Mouse (Mus musculus) thymus, postnatal 36 days (tissue): Measurements from ENCODE around the gene Itpr2.

Experiments used
- DNase-seq, 2 experiments: peaks; one replicate each; pipeline ENCODE4 v3.0.0; 2022; ENCODE audit warnings: mixed read lengths in 2 of 2

The Itpr2 gene

GRCm38 (mm10) chr6:146208983-146209382 lies 293.0 kb downstream of the Itpr2 start:
- no peak for DNase-seq

DNA sequence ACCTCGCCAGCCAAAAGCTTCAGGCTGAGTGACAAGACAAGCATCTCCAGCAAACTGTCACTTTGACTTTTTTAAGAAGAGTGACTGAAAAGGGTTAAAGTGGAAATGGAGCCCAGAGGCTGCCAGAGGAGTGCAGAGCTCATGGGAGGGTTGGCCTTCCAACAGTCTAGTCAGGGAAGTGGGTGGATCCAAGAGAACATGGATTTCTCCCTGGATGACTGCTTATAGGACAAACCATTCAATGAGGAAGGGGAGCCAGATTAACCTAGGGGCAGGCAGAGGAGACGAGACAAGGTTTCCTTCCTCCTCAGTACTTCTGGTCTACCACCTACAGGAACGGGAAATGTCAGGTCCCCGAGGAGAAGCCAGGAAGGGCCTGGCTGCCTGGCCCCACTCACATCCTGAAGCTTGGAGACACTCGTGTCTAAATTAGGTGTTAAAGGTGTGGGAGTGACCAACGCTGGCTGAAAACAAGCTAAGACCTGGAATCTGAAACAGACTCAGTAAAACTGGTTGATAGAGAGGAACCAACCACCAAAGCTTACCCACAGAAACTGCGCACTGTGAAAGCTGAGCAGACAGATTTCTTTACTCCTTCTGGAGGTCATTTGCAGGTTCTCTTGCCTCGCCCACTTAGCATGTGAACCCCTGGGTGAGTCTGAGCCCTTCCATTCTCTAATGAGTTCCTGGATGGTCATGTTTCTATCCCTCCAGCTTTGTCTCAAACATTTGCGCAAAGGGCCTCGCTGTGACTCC lies 294.6 kb downstream of the Itpr2 start:
- no peak for DNase-seq

DNA sequence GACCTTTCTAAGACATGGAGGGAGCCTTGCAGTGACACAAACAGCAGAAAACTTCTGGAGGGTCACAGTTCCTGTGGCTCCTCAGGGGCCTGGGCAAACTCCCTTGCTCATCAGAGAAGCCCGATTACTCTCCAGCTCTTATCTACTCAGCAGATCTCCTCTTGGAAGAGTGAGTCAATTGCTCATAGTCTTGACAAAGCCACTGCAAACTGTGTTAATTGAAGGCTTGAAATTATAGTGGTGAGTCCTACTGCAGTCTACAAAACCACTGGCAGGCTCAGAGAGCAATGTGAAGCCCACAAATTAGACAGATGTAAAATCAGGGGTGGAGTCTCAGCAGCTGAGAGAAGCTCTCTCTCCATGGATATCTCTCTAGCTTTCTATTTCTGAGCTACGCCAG lies 296.9 kb downstream of the Itpr2 start:
- no peak for DNase-seq

- DNase-seq: no peak
These were observed 297.6 kb downstream of the Itpr2 start for GRCm38 (mm10) chr6:146204470-146204869.

DNA sequence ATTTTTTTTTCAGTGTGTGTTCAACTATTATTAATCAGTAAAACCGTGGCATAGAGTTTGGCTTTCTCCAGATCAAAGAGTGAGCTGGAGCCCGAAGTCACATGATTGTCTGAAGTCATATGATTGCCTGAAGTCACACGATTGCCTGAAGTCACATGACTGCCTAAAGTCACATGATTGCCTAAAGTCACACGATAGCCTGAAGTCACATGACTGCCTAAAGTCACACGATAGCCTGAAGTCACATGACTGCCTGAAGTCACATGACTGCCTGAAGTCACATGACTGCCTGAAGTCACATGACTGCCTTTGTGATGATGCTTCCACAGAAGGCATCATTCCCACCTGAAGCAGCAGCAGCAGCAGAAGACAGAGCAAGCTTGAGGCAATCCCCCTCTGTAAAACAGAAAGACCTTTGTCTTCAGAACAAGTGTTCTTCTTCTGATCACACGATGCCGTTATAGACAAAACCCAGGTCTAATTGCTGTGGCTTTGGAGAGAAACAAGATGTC lies 304.1 kb downstream of the Itpr2 start:
- DNase-seq: no peak

GRCm38 (mm10) chr6:146196701-146197100 lies 305.3 kb downstream of the Itpr2 start:
- DNase-seq: no peak

DNA sequence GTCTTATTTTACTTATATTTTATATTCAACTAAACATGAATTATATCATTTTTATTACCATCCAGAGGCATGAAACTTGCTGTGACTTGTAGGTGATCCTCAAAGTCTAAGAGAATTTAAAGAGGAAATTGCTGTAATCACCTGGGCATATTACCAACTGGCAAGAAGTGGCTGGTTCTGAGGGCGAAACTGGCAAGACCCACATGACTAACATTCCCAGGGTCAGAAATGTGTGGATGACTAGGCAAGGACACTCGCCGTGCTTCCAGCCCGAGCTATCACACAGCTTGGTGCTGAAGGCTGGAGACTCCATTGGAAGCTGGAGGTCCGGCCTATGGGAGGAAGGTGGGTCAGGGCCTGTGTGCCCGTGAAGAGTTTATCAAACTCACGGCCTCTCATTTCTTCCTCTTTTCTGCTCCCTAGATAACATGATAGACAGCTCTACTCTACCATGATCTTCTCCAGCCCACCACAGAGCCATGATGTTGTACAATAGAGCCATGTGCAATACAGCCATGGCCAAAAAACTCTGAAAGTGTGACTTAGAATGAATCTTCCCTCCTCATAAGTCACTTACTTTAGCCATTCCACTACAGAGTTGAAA lies 306.1 kb downstream of the Itpr2 start:
- no peak for DNase-seq

DNA sequence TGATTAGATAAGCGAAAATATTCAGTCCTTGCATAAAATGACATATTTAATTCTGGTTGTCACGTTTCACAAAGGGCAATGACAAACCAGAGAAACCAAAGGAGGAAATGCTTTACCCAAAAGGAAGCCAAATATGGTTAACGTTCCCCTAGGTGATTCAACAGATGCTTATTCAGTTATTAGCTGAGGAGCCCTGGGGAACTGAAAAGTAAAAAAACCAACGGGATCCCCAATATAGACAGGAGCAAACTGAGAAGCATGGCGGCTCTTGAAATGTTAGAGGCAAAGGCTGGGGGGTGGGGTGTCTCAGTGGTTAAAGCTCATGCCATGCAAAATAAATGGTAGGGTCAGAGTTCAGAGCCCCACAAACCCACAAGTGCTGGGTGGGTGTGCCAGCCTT lies 310.1 kb downstream of the Itpr2 start:
- no peak for DNase-seq

- DNase-seq: no peak
These were observed 312.0 kb downstream of the Itpr2 start for GRCm38 (mm10) chr6:146190006-146190405.

GRCm38 (mm10) chr6:146185532-146185931 lies 316.5 kb downstream of the Itpr2 start:
- no peak for DNase-seq

DNA sequence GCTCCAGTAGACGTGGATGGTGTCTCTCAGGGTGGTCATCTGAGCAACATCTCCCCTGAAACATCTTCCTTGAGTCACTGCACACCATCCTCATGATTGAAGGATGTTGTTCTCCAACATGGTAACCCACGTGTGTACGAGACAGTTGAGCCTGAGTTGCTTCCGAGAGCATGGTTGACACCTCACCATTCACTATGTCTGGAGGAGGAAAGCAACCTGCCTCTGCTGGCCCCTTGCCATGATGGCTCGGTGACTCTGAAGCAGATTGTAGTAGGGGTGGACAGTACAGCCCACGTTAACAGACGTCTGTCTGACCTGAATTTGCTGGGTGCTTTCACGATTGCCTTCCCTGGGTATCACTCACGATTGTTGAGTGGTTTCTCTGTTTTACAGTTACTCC lies 317.3 kb downstream of the Itpr2 start:
- DNase-seq: no peak

DNA sequence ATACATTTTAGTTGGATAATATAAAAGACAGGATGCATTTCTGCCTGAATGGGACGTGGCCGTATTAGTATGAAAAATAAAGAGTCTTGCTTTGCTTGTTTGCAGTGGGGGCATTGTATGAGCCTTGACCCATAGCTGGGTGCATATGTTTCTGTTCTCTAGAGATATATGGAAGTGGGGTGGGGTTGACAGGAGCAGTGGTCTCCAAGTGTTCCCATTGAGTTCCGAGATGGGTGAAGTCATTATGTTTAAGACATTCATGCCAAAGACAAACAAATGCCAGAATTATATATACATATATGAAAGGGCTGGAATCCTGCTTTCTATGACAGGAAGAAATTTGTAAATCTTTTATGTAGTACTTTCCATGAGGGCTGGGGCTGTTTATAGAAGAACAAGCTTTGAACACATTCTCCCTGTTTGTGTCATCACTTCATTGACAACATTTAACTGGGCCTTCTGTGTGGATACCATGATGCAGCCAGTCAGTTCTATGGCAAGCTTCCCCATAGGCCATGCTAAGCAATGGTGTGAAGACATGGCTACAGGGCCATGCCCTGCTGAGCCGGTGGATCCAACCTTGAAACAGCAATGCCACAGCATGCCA lies 327.3 kb downstream of the Itpr2 start:
- DNase-seq: no peak

DNA sequence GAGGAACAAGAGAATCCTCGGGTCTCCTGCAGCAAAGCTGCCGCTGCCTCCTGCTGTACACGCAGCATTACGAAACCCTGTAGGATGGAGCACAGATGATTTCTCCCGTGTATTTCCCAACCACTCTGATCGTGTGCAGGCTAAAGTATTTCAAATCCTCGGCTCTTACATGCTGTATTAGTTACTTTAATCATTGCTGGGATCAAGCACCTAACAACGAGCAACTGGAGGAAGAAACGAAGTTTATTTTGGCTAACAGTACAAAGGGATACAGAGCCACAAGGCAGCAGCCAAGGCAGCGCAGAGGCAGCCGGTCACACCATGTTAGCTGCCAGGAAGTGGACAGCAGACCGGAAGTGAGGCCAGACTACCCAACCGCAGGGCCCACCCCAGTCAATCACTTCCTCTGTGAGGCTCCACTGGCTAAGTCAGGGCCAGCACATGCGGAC lies 331.4 kb downstream of the Itpr2 start:
- no peak for DNase-seq

- DNase-seq: no peak
These were observed 334.8 kb downstream of the Itpr2 start for GRCm38 (mm10) chr6:146167207-146167606.

- no peak for DNase-seq
These were observed 342.4 kb downstream of the Itpr2 start for GRCm38 (mm10) chr6:146159641-146160040.

GRCm38 (mm10) chr6:146158717-146159116 lies 343.3 kb downstream of the Itpr2 start:
- DNase-seq: no peak

- no peak for DNase-seq
These were observed 344.0 kb downstream of the Itpr2 start for GRCm38 (mm10) chr6:146157983-146158535.

- DNase-seq: no peak
These were observed 344.9 kb downstream of the Itpr2 start for GRCm38 (mm10) chr6:146157099-146157498.

DNA sequence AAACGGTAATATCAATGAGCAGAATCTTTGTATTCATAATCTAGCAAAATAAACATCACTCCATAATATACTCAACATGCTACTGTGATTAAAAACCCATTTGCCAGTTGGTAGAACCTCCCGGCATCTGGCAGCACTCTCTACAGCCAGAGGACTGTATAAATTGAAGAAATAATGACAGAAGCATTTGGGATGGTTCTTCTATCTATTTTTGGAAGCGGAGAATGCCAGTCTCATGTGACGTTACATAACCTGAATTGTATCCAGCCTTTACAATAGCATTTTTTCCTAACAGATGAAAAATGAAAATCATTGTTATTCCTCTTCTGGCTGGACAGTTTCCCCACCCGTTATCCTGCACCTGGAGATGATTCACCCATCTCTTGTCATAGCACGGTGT lies 345.5 kb downstream of the Itpr2 start:
- no peak for DNase-seq

DNA sequence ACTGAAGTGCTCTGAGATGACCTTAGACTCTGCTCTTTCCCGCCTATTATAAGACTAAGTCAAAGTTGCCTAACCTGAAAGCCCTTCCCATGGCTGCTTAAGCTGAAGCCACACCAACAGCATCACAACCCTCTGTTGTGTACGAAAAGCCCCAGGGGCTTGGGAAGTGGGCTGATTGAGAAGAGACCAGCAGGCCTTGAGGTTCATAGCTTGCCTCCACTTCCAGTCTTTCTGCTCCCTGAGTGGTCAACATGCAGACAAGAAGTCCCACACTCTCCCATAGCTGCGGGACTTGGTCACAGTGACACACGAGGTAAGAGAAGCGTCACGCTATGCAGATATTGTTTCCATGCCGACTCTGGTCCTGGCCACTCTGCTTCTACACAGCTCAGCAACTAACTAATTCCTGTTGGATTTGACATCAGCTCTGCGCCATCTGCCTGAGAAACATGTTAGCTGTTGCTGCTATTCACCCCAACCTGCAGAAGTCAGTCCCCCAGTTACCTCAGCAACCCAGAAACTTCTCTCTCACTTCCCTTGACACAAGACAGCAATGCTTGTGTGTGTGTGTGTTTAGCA lies 346.8 kb downstream of the Itpr2 start:
- no peak for DNase-seq

DNA sequence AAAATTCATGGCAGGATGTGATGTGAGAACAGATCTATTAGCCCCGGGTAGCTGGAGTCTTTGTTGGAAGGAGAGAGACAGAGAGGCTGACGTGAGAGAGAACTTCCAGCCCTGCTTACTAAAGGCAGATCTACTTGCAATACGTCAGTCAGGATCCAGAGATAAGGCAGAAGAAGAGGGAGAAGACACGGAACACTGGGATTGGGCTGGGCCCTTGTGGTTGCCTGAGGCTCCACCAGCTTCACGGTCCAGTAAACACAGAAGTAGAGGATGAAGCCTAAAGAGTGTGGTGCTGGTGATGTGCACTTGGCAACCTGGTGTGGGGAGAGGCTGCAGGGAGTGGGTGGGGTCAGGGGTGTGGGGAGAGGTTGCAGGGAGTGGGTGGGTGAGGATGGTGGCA lies 349.2 kb downstream of the Itpr2 start:
- no peak for DNase-seq

DNA sequence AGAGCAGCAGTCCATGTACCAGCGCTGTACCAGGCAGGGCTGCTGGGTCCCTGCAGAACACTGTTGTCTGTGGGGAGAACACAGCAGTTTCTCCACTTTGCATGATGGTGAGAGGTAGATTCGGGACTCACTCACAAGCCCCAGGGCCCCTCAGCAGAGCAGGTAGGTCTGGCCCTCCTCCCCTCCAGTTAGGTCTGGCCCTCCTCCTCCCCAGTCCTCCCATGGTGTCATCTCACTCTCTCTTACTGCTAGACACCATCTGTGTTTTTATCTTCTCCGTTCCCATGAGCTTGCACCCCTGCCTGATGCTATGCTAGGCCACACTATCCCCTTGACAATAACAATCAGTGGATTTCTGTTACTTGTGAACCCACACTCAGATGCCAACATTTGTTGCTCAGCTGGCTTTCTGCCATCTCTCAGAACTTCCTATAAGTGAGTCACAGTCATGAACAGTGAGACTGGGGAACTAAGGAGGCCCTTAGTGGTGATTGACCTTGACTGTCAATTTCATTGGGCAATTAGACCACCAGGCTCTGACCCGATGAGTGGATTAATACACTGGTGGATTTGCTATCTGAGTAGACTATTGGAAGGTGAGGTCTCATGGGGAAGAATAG lies 360.9 kb downstream of the Itpr2 start:
- no peak for DNase-seq

DNA sequence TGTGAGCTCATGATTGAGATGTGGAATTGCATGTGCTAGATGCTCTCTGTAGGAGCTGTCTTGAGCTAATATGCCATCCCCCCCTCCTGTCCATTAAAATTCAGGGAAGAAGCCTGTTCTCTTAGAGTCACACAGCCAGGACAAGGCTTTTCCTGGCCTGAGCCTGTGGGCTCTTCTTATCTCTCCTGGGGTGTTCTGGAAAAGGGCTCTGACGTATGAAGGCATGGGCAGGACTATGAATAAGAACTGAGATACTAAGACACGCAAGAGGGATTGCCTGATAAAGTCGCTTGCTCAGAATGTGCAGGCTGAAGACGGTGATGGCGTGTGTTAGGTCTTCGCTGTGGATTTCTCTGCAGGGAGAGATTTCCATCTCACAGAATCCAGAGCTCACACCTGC lies 361.9 kb downstream of the Itpr2 start:
- no peak for DNase-seq
